Mouse (Mus musculus) intestine, embryonic 14.5 days (tissue): ENCODE results near the gene Acot13. TPM values are rescaled to one million over a fixed set of nuclear protein-coding genes. Genes with fewer than 3 reads are reported as not detected.
"Not testable (repeated sequence)": the region's sequence is repeated elsewhere in the genome, so short reads cannot be mapped to it uniquely, and the experiment has no call there.

ENCODE experiments used
- ATAC-seq: fragments of 200-750 bp; cut with Nextera tagmentation; replicated peaks from 2 replicates; pipeline ENCODE4 v1.8.0; 2017; ENCODE audit warnings: low read depth, moderate number of reproducible peaks, moderate TSS enrichment, moderate library complexity; ENCODE audit not compliant: low FRiP score, low TSS enrichment
- DNase-seq: peaks from one replicate; pipeline ENCODE4 v3.0.0-alpha.2; 2018; ENCODE audit warnings: low spot score
- H3K27ac ChIP-seq: fragments of 300-500 bp; sonication (generic); 2 replicates; pipeline ENCODE4 v1.5.1; 2014; ENCODE audit warnings: low read depth, mild to moderate bottlenecking, control low read depth
- H3K27me3 ChIP-seq: fragments of 300-500 bp; sonication (generic); replicated peaks from 2 replicates; pipeline ENCODE4 v1.6.1; 2014; ENCODE audit warnings: low read length, control low read depth; ENCODE audit not compliant: control insufficient read depth, insufficient read depth
- H3K36me3 ChIP-seq: fragments of 300-500 bp; sonication (generic); 2 replicates; pipeline ENCODE4 v1.6.1; 2014; ENCODE audit warnings: low read length, control low read depth; ENCODE audit not compliant: control insufficient read depth, insufficient read depth
- H3K4me1 ChIP-seq: fragments of 300-500 bp; sonication (generic); replicated peaks from 2 replicates; pipeline ENCODE4 v1.6.1; 2014; ENCODE audit warnings: low read length, control low read depth, mixed read lengths; ENCODE audit not compliant: control insufficient read depth, insufficient read depth
- H3K4me2 ChIP-seq: fragments of 300-500 bp; sonication (generic); 2 replicates; pipeline ENCODE4 v1.6.1; 2014; ENCODE audit warnings: low read length
- H3K4me3 ChIP-seq: fragments of 300-500 bp; sonication (generic); 2 replicates; pipeline ENCODE4 v1.5.1; 2014; ENCODE audit warnings: low read depth, low read length, control low read depth, mixed read lengths
- H3K9ac ChIP-seq: fragments of 300-500 bp; sonication (generic); 2 replicates; pipeline ENCODE4 v1.6.1; 2014; ENCODE audit warnings: mild to moderate bottlenecking, low read length
- H3K9me3 ChIP-seq: fragments of 300-500 bp; sonication (generic); 2 replicates; pipeline ENCODE4 v1.6.1; 2016; ENCODE audit warnings: low read length, control low read depth; ENCODE audit not compliant: control insufficient read depth
- WGBS: fragments of 180-500 bp; shearing (Covaris S2); extraction: QIAGEN DNeasy Blood & Tissue Kit; methylation state at CpG from one replicate; pipeline ENCODE4 v1.1.7; 2014; 5-methylcytosine and 5-hydroxymethylcytosine counted together
- polyA plus RNA-seq: library from polyadenylated mRNA; unstranded; fragments of >200 nt; fragmentation: Nextera tagmentation; extraction: Ambion mirVana; gene quantifications from 2 replicates; pipeline ENCODE4 v1.2.1, GENCODE M21; 2014

Gene Acot13
- polyA plus RNA-seq, 1 experiment from 2014 or later: 118 TPM

DNA sequence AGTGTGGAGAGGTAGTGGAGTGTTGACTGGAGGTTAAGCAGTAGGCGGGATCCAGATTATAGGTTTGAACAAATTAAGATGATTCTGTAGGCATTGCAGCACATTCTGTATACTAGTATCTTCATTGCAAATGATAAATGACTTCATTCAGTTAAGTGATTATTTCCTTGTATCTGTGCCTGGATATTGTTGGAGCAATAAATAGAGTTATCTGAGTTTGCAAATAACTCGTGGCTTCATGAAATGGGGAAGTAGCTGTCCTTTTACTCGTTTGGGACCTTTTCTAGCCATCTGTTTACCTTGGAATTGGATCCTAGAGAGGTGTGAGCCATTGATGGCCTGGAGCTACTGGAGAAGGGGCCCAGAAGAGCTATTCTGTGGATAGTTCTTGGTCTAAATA lies 8.5 kb upstream of the Acot13 start:
- H3K4me1 ChIP-seq: peaks cover 6% of the 10 kb centered on the region; the same call in 1 of the 2 replicates
- H3K9ac ChIP-seq: no peak overlapping the region
- H3K36me3 ChIP-seq: peaks cover 42% of the 10 kb centered on the region
- no peak overlapping the region for H3K4me3 ChIP-seq
- no peaks in the 10 kb centered on the region for H3K9me3 ChIP-seq
- ATAC-seq (no peak), DNase-seq (no peak)
- 76% methylated on average over 3 of the region's 3 CpGs for WGBS
- H3K4me2 ChIP-seq: no peak overlapping the region
- H3K27ac ChIP-seq: no peak overlapping the region
- no peaks in the 10 kb centered on the region for H3K27me3 ChIP-seq

GRCm38 (mm10) chr13:24837765-24838164 lies 6.4 kb upstream of the Acot13 start:
- not testable (repeated sequence) for H3K9me3 ChIP-seq, ATAC-seq, H3K27me3 ChIP-seq, H3K4me2 ChIP-seq, H3K27ac ChIP-seq, H3K4me3 ChIP-seq, H3K9ac ChIP-seq, DNase-seq
- H3K36me3 ChIP-seq: peaks cover 42% of the 10 kb centered on the region
- H3K4me1 ChIP-seq: peaks cover 22% of the 10 kb centered on the region
- 95% methylated on average over 8 of the region's 8 CpGs for WGBS

GRCm38 (mm10) chr13:24832811-24833155 lies 1.4 kb upstream of the Acot13 start:
- H3K9me3 ChIP-seq: no peaks in the 10 kb centered on the region
- peaks cover 6% of the 10 kb centered on the region for H3K36me3 ChIP-seq
- peak overlapping the region; percentile 95 for H3K9ac ChIP-seq
- WGBS: 29% methylated on average over 2 of the region's 2 CpGs
- H3K27ac ChIP-seq: no peak overlapping the region
- peak overlapping the region; percentile 97 for H3K4me2 ChIP-seq
- H3K27me3 ChIP-seq: no peaks in the 10 kb centered on the region
- peaks cover 27% of the 10 kb centered on the region for H3K4me1 ChIP-seq
- ATAC-seq (no peak), DNase-seq (no peak)
- H3K4me3 ChIP-seq: peak overlapping the region; percentile 98

- Histone ChIP-seq H3K9me3 (no peaks in the 10 kb centered on the region), H3K27me3 (no peaks in the 10 kb centered on the region), H3K9ac (peak overlapping the region; percentile 95), H3K4me3 (peak overlapping the region; percentile 98), H3K36me3 (peaks cover 3% of the 10 kb centered on the region), H3K4me2 (peak overlapping the region; percentile 97), H3K27ac (peak overlapping the region; percentile 93), H3K4me1 (peaks cover 27% of the 10 kb centered on the region)
- 2% methylated on average over 21 of the region's 21 CpGs for WGBS
- DNase-seq (no peak), ATAC-seq (peak; percentile 30)
Observed at GRCm38 (mm10) chr13:24832131-24832810, 931 bp upstream of the Acot13 start.

GRCm38 (mm10) chr13:24830756-24831352 lies 486 bp downstream of the Acot13 start:
- no peak for ATAC-seq
- no peak for DNase-seq
- H3K9ac ChIP-seq: peak overlapping the region; percentile 59
- WGBS: 2% methylated on average over 20 of the region's 20 CpGs
- H3K4me2 ChIP-seq: peak overlapping the region; percentile 97
- H3K9me3 ChIP-seq: no peaks in the 10 kb centered on the region
- H3K27me3 ChIP-seq: no peaks in the 10 kb centered on the region
- peaks cover 24% of the 10 kb centered on the region for H3K4me1 ChIP-seq
- no peaks in the 10 kb centered on the region; the same call in 1 of the 2 replicates for H3K36me3 ChIP-seq
- H3K27ac ChIP-seq: peak overlapping the region; percentile 93; the same call in 1 of the 2 replicates
- H3K4me3 ChIP-seq: peak overlapping the region; percentile 98

- no peaks in the 10 kb centered on the region for H3K36me3 ChIP-seq
- H3K27me3 ChIP-seq: no peaks in the 10 kb centered on the region
- 76% methylated on average over 7 of the region's 7 CpGs for WGBS
- no peak overlapping the region for H3K27ac ChIP-seq
- H3K4me3 ChIP-seq: no peak overlapping the region
- ATAC-seq (no peak), DNase-seq (no peak)
- no peak overlapping the region for H3K9ac ChIP-seq
- H3K9me3 ChIP-seq: no peaks in the 10 kb centered on the region
- H3K4me1 ChIP-seq: no peaks in the 10 kb centered on the region; the same call in 1 of the 2 replicates
- no peak overlapping the region for H3K4me2 ChIP-seq
Observed at GRCm38 (mm10) chr13:24826116-24826515, 5.2 kb downstream of the Acot13 start.

GRCm38 (mm10) chr13:24825587-24825986 lies 5.8 kb downstream of the Acot13 start:
- H3K27me3 ChIP-seq: no peaks in the 10 kb centered on the region
- H3K4me1 ChIP-seq: no peaks in the 10 kb centered on the region; the same call in 1 of the 2 replicates
- no peak overlapping the region for H3K27ac ChIP-seq
- H3K36me3 ChIP-seq: no peaks in the 10 kb centered on the region
- no peak overlapping the region for H3K4me2 ChIP-seq
- DNase-seq (no peak), ATAC-seq (no peak)
- no peak overlapping the region for H3K4me3 ChIP-seq
- WGBS: 77% methylated on average over 4 of the region's 4 CpGs
- H3K9me3 ChIP-seq: no peaks in the 10 kb centered on the region
- H3K9ac ChIP-seq: no peak overlapping the region

DNA sequence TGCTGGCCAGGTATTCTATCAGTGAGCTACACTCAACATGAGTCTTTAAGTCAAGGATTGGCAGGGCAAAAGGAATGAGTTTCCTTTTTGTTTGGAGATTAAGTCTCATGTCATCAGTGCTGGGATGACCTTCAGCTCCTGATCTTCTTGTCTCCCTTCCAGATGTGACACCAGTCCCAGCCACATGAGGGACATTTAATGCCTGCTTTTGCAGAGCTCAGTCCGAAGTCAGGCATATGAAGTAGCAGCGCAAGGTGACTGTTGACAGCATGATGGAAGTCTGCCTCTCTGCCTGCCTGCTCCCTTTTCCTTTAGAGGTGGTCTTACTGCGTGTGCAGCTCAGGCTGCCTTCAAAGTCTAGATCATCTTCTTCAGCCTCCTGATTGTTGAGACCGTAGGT lies 6.7 kb downstream of the Acot13 start:
- H3K4me3 ChIP-seq: no peak overlapping the region
- WGBS: 89% methylated on average over 4 of the region's 4 CpGs
- DNase-seq (no peak), ATAC-seq (no peak)
- H3K9me3 ChIP-seq: no peaks in the 10 kb centered on the region
- H3K27me3 ChIP-seq: no peaks in the 10 kb centered on the region
- no peak overlapping the region for H3K27ac ChIP-seq
- H3K36me3 ChIP-seq: no peaks in the 10 kb centered on the region
- H3K9ac ChIP-seq: no peak overlapping the region
- H3K4me1 ChIP-seq: no peaks in the 10 kb centered on the region
- H3K4me2 ChIP-seq: no peak overlapping the region
